Mouse (Mus musculus) heart, embryonic 11.5 days (tissue): ENCODE results near the gene Sspn. TPM values are rescaled to one million over a fixed set of nuclear protein-coding genes. Genes with fewer than 3 reads are reported as not detected.

Source experiments
- ATAC-seq: fragments of 200-750 bp; cut with Nextera tagmentation; replicated peaks from 2 replicates; pipeline ENCODE4 v1.8.0; 2017; ENCODE audit warnings: moderate library complexity; ENCODE audit not compliant: insufficient number of reproducible peaks, low FRiP score, low TSS enrichment
- H3K27ac ChIP-seq: fragments of 300-500 bp; sonication (generic); 2 replicates; pipeline ENCODE4 v1.5.1; 2014; ENCODE audit warnings: mild to moderate bottlenecking, low read depth, low read length
- H3K27me3 ChIP-seq: fragments of 300-500 bp; sonication (generic); 2 replicates; pipeline ENCODE4 v1.6.1; 2014; ENCODE audit warnings: mild to moderate bottlenecking, low read length, mixed read lengths; ENCODE audit not compliant: control insufficient read depth, insufficient read depth
- H3K36me3 ChIP-seq: fragments of 300-500 bp; sonication (generic); 2 replicates; pipeline ENCODE4 v1.6.1; 2014; ENCODE audit warnings: mild to moderate bottlenecking, low read length, moderate library complexity, mixed read lengths; ENCODE audit not compliant: control insufficient read depth, insufficient read depth
- H3K4me1 ChIP-seq: fragments of 300-500 bp; sonication (generic); 2 replicates; pipeline ENCODE4 v1.6.1; 2014; ENCODE audit warnings: low read length; ENCODE audit not compliant: control insufficient read depth, insufficient read depth
- H3K4me2 ChIP-seq: fragments of 300-500 bp; sonication (generic); 2 replicates; pipeline ENCODE4 v1.6.1; 2014; ENCODE audit warnings: mild to moderate bottlenecking, moderate library complexity
- H3K4me3 ChIP-seq: fragments of 300-500 bp; sonication (generic); 2 replicates; pipeline ENCODE4 v1.5.1; 2014; ENCODE audit warnings: low read depth, low read length
- H3K9ac ChIP-seq: fragments of 300-500 bp; sonication (generic); 2 replicates; pipeline ENCODE4 v1.6.1; 2014; ENCODE audit warnings: mild to moderate bottlenecking, low read depth, low read length, moderate library complexity
- H3K9me3 ChIP-seq: fragments of 300-500 bp; sonication (generic); replicated peaks from 2 replicates; pipeline ENCODE4 v1.6.1; 2016; ENCODE audit warnings: low read length; ENCODE audit not compliant: control insufficient read depth
- WGBS: fragments of 180-500 bp; shearing (Covaris S2); extraction: QIAGEN DNeasy Blood & Tissue Kit; methylation state at CpG from one replicate; pipeline ENCODE4 v1.1.7; 2014; ENCODE audit not compliant: insufficient replicate concordance; 5-methylcytosine and 5-hydroxymethylcytosine counted together
- polyA plus RNA-seq: library from polyadenylated mRNA; unstranded; fragments of >200 nt; fragmentation: Nextera tagmentation; extraction: Ambion mirVana; gene quantifications from 2 replicates; pipeline ENCODE4 v1.2.1, GENCODE M21; 2014

Sspn gene
- polyA plus RNA-seq, 1 experiment from 2014 or later: 35.6 TPM

DNA sequence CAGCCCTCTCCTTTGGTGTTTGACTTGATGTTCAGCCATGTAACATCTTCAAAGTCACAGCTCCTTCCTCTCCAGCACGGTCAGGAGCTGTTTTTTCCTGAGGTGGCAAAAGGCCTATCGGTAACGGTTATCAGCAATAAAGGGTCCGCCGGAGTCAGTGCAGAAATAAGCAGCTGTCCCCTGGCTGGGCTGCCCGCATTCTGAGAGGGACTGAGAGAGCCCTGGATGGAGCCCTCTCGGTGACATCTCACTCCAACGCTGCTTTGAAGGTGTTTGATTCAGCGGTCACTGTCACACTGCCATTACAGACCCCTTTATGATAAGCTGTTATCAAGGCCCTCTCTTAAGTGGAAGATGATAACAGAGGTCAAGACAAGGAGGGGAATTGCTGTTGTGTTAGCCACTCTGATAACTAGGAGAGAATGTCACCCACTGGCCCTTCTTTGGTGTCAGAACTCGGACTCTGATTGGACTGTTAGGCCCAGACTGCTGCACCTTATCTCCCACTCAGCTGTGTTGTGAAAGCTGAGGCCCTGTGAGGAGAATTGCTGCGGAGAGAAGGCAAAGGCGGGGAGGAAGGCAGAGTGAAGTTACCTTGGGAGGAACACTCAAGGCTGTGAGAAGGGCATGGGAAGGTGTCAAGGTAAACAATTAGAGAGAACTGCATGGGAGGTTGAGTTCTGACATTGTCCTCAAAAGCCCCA, 11.0 kb downstream of the Sspn start:
- H3K9ac ChIP-seq: no peak overlapping the region
- H3K4me2 ChIP-seq: peak overlapping the region; percentile 49
- H3K36me3 ChIP-seq: no peaks in the 10 kb centered on the region
- peaks cover 37% of the 10 kb centered on the region for H3K4me1 ChIP-seq
- peak overlapping the region; percentile 80 for H3K27ac ChIP-seq
- H3K9me3 ChIP-seq: no peaks in the 10 kb centered on the region
- 6% methylated on average over 12 of the region's 12 CpGs for WGBS
- no peaks in the 10 kb centered on the region for H3K27me3 ChIP-seq
- no peak overlapping the region for H3K4me3 ChIP-seq
- ATAC-seq: peak; percentile 68

DNA sequence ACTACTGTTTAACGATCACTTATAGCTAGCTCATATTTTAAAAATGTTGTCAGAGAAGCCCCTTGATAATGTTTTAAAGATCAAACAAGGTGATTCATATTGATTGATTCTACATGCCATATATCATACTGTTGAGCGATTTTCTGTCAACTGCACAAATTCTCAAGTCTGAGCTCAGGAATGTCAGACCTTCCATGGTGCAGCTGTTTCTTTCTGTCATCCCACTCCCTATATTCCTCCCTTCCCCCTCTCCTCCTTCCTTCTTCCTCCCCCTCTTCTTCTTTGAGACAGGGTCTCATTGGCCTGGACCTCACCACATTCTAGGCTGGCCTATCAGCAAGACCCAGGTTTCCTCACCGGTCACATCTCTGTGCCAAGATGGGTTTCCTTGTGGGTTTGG, 12.0 kb downstream of the Sspn start:
- Histone ChIP-seq H3K4me3 (no peak overlapping the region), H3K27ac (peak overlapping the region; percentile 80; the same call in 1 of the 2 replicates), H3K4me1 (peaks cover 42% of the 10 kb centered on the region), H3K9me3 (no peaks in the 10 kb centered on the region), H3K9ac (no peak overlapping the region), H3K36me3 (no peaks in the 10 kb centered on the region), H3K27me3 (no peaks in the 10 kb centered on the region), H3K4me2 (peak overlapping the region; percentile 49; the same call in 1 of the 2 replicates)
- WGBS: 63% methylated on average over 3 of the region's 3 CpGs
- ATAC-seq: no peak

DNA sequence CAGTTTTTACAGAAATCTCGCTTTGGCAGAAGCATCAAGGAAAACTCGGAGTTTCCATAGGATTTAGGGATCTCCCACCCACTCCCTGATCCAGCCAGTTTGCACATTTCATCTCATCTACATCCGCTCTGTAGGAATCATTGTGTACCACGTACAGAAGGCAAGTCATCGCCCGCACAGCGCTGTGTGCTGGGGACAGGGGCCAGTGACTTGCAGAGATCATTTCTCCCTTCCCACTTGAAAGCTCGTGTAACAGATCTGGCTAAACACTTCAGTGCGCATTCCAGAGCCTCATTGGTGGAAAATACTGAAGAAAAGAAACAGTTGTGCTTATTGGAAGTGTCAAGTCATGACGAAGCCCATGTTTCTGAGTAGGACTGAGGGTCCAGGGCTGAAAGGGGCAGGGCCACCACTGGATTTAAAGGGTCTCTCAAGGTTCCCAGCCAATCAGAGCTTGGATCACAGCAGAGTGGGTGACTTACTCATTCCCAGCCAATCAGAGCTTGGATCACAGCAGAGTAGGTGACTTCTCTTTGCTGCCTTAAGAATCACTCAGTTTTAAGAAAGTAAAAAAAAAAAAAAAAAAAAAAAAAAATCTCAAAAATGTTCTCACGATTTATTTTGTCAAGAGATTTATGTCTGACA, 14.4 kb downstream of the Sspn start:
- peaks cover 42% of the 10 kb centered on the region for H3K4me1 ChIP-seq
- 59% methylated on average over 11 of the region's 11 CpGs for WGBS

DNA sequence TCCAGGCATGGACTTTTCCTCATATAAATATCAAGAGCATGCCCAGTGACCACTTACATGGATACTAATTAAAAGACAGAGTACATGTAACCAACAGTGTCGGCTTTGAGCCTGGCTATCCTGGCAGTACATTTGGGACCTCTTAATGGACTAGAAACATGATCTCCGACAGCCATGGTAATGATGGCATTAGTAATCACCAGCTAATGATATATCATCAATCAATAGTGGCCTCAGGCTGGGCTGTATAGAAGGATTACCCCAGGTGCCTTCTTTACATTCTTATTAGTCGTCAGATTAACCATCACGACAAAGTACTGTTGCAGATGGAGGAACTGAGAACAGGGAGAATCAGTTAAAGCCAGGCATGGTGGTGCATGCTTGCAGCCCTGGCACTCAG, 17.6 kb downstream of the Sspn start:
- Histone ChIP-seq H3K27ac (no peak overlapping the region), H3K4me1 (peaks cover 33% of the 10 kb centered on the region), H3K9me3 (no peaks in the 10 kb centered on the region), H3K4me3 (no peak overlapping the region), H3K4me2 (no peak overlapping the region), H3K27me3 (no peaks in the 10 kb centered on the region), H3K9ac (no peak overlapping the region), H3K36me3 (no peaks in the 10 kb centered on the region)
- ATAC-seq: no peak
- WGBS: 56% methylated on average over 4 of the region's 4 CpGs

More for the DNA sequence above, 14.4 kb downstream of the Sspn start:
- H3K9me3 ChIP-seq: no peaks in the 10 kb centered on the region
- no peaks in the 10 kb centered on the region for H3K27me3 ChIP-seq
- H3K4me3 ChIP-seq: no peak overlapping the region
- H3K36me3 ChIP-seq: no peaks in the 10 kb centered on the region
- H3K27ac ChIP-seq: 0 out of 2 replicates have a peak overlapping the region, but pooled peaks have one; percentile 46
- no peak; the same call in 1 of the 2 replicates for ATAC-seq
- no peak overlapping the region for H3K9ac ChIP-seq
- H3K4me2 ChIP-seq: peak overlapping the region; percentile 14; the same call in 1 of the 2 replicates

DNA sequence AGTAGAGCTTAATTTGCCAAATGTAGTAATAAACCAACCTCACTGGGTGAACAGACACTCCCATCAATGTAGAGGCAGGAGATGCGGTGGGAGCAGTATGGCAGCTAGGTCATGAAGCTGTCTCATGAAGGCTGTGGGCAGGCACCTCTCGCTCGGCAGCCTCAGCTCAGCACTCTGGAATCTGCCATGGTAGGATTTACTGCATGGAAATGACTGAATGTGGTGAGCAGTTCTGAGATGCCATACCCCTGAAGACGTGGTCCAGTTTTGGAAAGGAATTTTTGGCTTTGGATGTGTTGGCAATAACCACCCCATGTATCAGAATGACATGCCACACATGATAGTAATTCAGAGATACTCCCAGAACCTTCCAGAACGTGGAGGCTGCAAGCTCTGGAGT, 19.2 kb downstream of the Sspn start:
- 72% methylated on average over 5 of the region's 5 CpGs for WGBS
- no peak overlapping the region for H3K4me3 ChIP-seq

DNA sequence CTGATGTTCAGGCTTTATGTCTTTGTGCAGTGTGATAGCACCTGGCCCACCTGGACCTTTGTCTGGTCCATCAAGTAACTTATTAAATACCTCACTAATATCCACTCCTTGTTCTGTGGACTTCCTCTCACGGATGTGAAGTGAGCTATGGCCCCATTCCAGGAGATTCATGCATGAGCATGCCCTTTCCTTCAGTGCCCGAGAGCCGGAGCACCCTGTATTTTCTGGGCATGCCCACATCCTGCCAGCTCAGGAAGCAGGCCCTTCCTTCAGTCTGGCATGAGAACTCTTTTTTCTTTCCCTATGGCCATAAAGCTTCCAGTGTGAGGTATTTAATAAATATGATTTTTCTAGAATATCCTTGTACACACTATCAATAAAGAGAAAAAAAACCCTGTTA, 21.2 kb downstream of the Sspn start:
- Histone ChIP-seq H3K4me1 (peaks cover 20% of the 10 kb centered on the region), H3K4me3 (no peak overlapping the region), H3K4me2 (no peak overlapping the region), H3K9me3 (no peaks in the 10 kb centered on the region), H3K9ac (no peak overlapping the region), H3K27me3 (no peaks in the 10 kb centered on the region), H3K36me3 (no peaks in the 10 kb centered on the region), H3K27ac (no peak overlapping the region)
- no peak for ATAC-seq
- 83% methylated on average over 3 of the region's 3 CpGs for WGBS

More for the DNA sequence above, 19.2 kb downstream of the Sspn start:
- Histone ChIP-seq H3K4me1 (peaks cover 28% of the 10 kb centered on the region), H3K9ac (no peak overlapping the region), H3K9me3 (no peaks in the 10 kb centered on the region), H3K27me3 (no peaks in the 10 kb centered on the region), H3K36me3 (no peaks in the 10 kb centered on the region), H3K27ac (no peak overlapping the region), H3K4me2 (no peak overlapping the region)
- ATAC-seq: no peak

DNA sequence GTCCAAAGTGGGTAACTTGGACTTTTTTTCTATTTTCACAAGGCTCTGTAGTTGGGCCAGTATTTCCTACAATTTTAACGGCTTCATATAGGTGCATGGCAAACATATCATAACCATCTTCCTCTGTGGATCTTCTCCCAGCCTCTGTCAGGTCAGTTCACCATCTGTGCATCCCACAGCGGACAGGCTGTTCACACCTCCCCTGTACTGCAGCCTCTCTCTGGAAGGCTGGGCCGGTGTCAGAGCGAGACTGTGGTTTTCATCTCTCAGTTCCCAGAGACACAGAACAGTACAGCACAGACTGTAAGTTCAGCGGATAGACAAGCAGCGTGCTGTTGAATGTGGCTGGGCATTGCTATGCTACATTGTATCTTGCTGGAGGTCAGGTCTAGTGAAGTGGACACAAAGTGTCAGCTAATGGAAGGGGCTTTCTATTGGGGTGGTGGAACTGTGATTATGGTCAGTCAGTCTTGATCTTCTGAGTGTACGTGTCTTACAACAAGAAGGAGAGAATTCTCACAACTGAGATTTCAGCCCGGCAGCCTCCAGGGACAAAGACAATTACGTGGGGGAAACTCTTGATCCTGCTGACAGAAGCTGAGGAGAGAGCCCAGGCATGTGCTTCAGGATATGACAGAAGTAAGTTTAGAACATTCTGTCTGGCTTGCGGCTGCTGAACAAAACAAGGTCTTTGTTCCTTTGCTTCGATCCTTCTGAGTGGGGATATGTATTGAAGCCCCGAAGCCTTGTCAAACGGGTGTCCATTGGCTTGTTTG, 21.9 kb downstream of the Sspn start:
- peak overlapping the region; percentile 4; the same call in 1 of the 2 replicates for H3K9ac ChIP-seq
- no peaks in the 10 kb centered on the region for H3K9me3 ChIP-seq
- H3K36me3 ChIP-seq: no peaks in the 10 kb centered on the region
- H3K4me2 ChIP-seq: no peak overlapping the region
- no peak for ATAC-seq
- no peak overlapping the region for H3K4me3 ChIP-seq
- H3K4me1 ChIP-seq: peaks cover 23% of the 10 kb centered on the region
- 0 out of 2 replicates have a peak overlapping the region, but pooled peaks have one; percentile 36 for H3K27ac ChIP-seq
- 45% methylated on average over 13 of the region's 13 CpGs for WGBS
- no peaks in the 10 kb centered on the region for H3K27me3 ChIP-seq

DNA sequence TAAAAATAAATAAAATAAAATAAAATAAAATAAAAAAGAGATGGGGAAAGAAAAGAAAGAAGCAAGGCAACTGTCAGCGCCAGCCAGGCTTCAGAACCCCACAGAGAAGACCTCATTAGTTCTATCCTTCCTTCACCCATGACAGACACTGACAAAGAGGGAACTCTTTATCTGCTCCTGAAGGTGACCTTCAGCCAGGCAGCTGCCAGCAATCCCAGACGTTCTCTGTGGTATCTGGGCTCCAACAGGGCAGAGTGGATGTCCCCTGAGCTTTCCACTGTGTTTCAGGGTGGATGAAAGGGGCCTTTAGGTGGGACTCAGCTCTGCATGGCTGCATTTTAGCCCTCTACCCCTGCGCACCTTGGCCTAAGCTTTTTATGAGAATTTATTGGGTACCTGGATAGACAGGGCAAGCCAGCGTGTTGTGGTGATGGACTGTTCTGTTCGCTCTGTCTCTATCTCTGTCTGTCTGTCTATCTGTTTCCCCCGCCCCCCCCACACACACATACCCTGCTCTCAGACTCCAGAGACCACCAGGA, 26.1 kb downstream of the Sspn start:
- no peaks in the 10 kb centered on the region for H3K27me3 ChIP-seq
- H3K9me3 ChIP-seq: no peaks in the 10 kb centered on the region
- 0 out of 2 replicates have a peak overlapping the region, but pooled peaks have one; percentile 17 for H3K9ac ChIP-seq
- peaks cover 24% of the 10 kb centered on the region for H3K4me1 ChIP-seq
- ATAC-seq: 0 out of 2 replicates have a peak, but pooled peaks have one; percentile 38
- peak overlapping the region; percentile 81 for H3K27ac ChIP-seq
- 51% methylated on average over 6 of the region's 6 CpGs for WGBS
- no peaks in the 10 kb centered on the region for H3K36me3 ChIP-seq
- H3K4me3 ChIP-seq: no peak overlapping the region
- no peak overlapping the region for H3K4me2 ChIP-seq
